Mouse (Mus musculus) ES-E14 (cell line): ENCODE data around the gene Map2k2. TPM values are rescaled to one million over a fixed set of nuclear protein-coding genes. Genes with fewer than 3 reads are reported as not detected.

Experiments
- DNase-seq: peaks from one replicate; pipeline ENCODE4 v3.0.0-alpha.2; 2013; ENCODE audit warnings: low read depth, low spot score
- H3K27ac ChIP-seq: 2 replicates; pipeline ENCODE4 v1.5.1; 2012; ENCODE audit warnings: low read depth, mild to moderate bottlenecking, low read length, moderate library complexity, mixed read lengths; ENCODE audit not compliant: poor library complexity, insufficient read depth, severe bottlenecking
- H3K36me3 ChIP-seq: 2 replicates; pipeline ENCODE4 v1.6.1; 2012; ENCODE audit warnings: mild to moderate bottlenecking, low read length, moderate library complexity, mixed read lengths; ENCODE audit not compliant: control insufficient read depth, poor library complexity, insufficient read depth, severe bottlenecking
- H3K4me1 ChIP-seq, 2 experiments: fragments of 150-350 bp in 1 of 2; sonication (generic) in 1 of 2; 2 replicates each; pipeline ENCODE4 v1.6.1; 2012; ENCODE audit warnings: low read length in 2 of 2, mild to moderate bottlenecking in 1 of 2, mixed read lengths in 1 of 2; ENCODE audit not compliant: control insufficient read depth in 2 of 2, insufficient read depth in 2 of 2, poor library complexity in 1 of 2
- H3K4me3 ChIP-seq, 2 experiments: fragments of 150-350 bp in 1 of 2; sonication (generic) in 1 of 2; 2 replicates each; pipeline ENCODE4 v1.5.1; 2012; ENCODE audit warnings: low read length in 2 of 2, low read depth in 1 of 2, mild to moderate bottlenecking in 1 of 2, mixed read lengths in 1 of 2; ENCODE audit not compliant: insufficient read depth in 1 of 2, poor library complexity in 1 of 2, severe bottlenecking in 1 of 2
- H3K9ac ChIP-seq: 2 replicates; pipeline ENCODE4 v1.6.1; 2012; ENCODE audit warnings: low read depth, mild to moderate bottlenecking, low read length, mixed read lengths; ENCODE audit not compliant: poor library complexity, insufficient read depth, severe bottlenecking
- H3K9me3 ChIP-seq: fragments of 150-350 bp; sonication (generic); 2 replicates; pipeline ENCODE4 v1.6.1; 2012; ENCODE audit warnings: low read depth, mild to moderate bottlenecking, low read length; ENCODE audit not compliant: control insufficient read depth, insufficient read depth
- CHD2 ChIP-seq: IDR thresholded peaks from 2 replicates; pipeline ENCODE4 v1.6.1; 2014; ENCODE audit warnings: mild to moderate bottlenecking, low read depth, low read length, inconsistent platforms
- HCFC1 ChIP-seq: IDR thresholded peaks from 2 replicates; pipeline ENCODE4 v1.6.1; 2012; ENCODE audit warnings: low read length, inconsistent platforms, borderline replicate concordance; ENCODE audit not compliant: insufficient read depth
- MAFK ChIP-seq: IDR thresholded peaks from 2 replicates; pipeline ENCODE4 v1.6.1; 2014; ENCODE audit warnings: mild to moderate bottlenecking, low read depth, low read length, inconsistent platforms; ENCODE audit not compliant: insufficient read depth
- ZC3H11A ChIP-seq: IDR thresholded peaks from 2 replicates; pipeline ENCODE4 v1.6.1; 2012; ENCODE audit warnings: low read depth, mild to moderate bottlenecking, inconsistent platforms, low read length, borderline replicate concordance
- ZNF384 ChIP-seq: IDR thresholded peaks from 2 replicates; pipeline ENCODE4 v1.6.1; 2012; ENCODE audit warnings: low read depth, low read length, inconsistent platforms
- in situ Hi-C, 2 experiments: fragments of 600-800 bp; cut with MboI; formaldehyde crosslinking; loops; one replicate each; pipeline ENCODE4 v1.15.1; 2025; ENCODE audit warnings: low sequenced_read_pairs in 2 of 2, inconsistent platforms in 1 of 2; ENCODE audit not compliant: unreplicated experiment in 2 of 2
- total RNA-seq: library from RNA; depleted of rRNA; stranded (reverse); fragments of 300-350 nt; gene quantifications from 2 replicates; pipeline ENCODE4 v1.2.3, GENCODE M21; 2012

The Map2k2 gene
- total RNA-seq, 1 experiment, result 115 TPM

DNA sequence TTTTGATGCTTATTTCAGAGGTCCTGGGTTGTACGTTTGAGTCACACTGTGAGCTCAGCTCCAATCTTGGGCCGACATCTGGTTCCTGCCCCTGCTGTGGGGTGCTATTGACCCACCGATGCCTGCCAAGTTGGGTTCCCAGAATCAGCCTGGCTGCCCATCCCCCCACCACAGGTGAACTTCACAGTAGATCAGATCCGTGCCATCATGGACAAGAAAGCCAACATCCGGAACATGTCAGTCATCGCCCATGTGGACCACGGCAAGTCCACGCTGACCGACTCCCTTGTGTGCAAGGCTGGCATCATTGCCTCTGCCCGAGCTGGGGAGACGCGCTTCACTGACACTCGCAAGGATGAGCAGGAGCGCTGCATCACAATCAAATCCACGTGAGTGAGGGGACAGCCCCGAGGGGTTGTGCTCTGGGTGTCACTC is 71.8 kb downstream of the Map2k2 start:
- Histone ChIP-seq H3K4me3 (peak overlapping the region; percentile 93 to 97), H3K4me1 (peaks cover 0 to 11% of the 10 kb centered on the region in 2 experiments; a peak in 2 of 4 replicates), H3K27ac (peak overlapping the region; percentile 69), H3K9ac (peak overlapping the region; percentile 99), H3K9me3 (no peaks in the 10 kb centered on the region), H3K36me3 (peaks cover 54% of the 10 kb centered on the region)
- DNase-seq, result no peak
- in situ Hi-C loops, result no loop called here
- TF ChIP-seq CHD2 (no peak), ZNF384 (no peak), ZC3H11A (no peak), MAFK (no peak), HCFC1 (no peak)

DNA sequence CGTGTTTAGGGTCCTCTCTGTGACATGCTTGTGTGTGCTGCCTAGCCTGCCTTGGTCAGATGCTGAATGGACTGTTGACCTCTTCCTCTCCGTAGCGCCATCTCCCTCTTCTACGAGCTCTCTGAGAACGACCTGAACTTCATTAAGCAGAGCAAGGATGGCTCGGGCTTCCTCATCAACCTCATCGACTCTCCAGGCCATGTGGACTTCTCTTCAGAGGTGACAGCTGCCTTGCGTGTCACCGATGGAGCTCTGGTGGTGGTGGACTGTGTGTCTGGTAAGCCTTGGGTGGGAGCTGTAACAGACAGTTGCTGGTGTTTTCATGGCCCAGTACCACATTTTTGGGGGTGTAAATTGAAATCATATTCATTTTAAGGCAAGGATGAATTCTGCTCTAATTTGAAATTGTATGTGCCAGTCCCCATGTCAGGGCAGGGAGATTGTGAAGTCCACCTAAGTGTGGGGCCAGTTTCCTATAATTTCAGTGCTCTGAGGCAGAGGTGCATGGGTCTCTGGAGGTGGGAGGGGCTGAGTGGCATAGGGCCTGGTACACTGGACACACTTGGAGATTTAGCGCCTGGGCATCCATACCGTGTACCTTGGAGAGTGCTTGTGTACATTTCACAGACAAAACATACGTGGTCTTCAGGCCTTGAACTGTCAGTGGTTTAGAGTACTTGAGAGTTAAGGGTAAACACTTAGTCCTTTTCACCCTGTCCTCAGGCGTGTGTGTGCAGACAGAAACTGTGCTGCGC is 72.4 kb downstream of the Map2k2 start:
- in situ Hi-C loops, result no loop called here
- Histone ChIP-seq H3K4me3 (peak overlapping the region; percentile 93 to 97), H3K9ac (peak overlapping the region; percentile 99), H3K4me1 (peaks cover 0 to 10% of the 10 kb centered on the region in 2 experiments; a peak in 2 of 4 replicates), H3K36me3 (peaks cover 54% of the 10 kb centered on the region), H3K9me3 (no peaks in the 10 kb centered on the region), H3K27ac (peak overlapping the region; percentile 69; the same call in 1 of the 2 replicates)
- DNase-seq, result no peak
- TF ChIP-seq ZC3H11A (no peak), ZNF384 (no peak), MAFK (no peak), CHD2 (no peak), HCFC1 (no peak)

DNA sequence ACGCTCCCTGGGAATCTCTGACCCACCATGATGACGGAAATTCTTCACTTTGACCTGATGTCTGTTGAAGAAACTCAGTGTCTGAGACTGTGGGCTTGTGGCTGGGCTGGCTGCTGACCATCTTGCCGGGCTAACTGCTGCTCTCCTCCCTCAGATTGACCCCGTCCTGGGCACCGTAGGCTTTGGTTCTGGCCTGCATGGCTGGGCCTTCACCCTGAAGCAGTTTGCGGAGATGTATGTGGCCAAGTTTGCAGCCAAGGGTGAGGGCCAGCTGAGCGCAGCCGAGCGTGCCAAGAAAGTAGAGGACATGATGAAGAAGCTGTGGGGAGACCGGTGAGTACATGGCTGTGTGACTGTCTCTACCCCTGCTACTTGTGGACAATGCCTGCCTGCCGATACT is 73.2 kb downstream of the Map2k2 start:
- Histone ChIP-seq H3K36me3 (peaks cover 54% of the 10 kb centered on the region), H3K27ac (no peak overlapping the region), H3K4me1 (peaks cover 0 to 13% of the 10 kb centered on the region in 2 experiments; a peak in 3 of 4 replicates), H3K9me3 (no peaks in the 10 kb centered on the region), H3K4me3 (peak overlapping the region; percentile 93 to 97; a peak in 3 of 4 replicates), H3K9ac (peak overlapping the region; percentile 99)
- in situ Hi-C loops, result no loop called here
- no peak for TF ChIP-seq MAFK
- TF ChIP-seq ZC3H11A, result no peak
- no peak for TF ChIP-seq CHD2
- TF ChIP-seq HCFC1, result no peak
- TF ChIP-seq ZNF384, result no peak
- no peak for DNase-seq

- Histone ChIP-seq H3K27ac (no peak overlapping the region; the same call in 1 of the 2 replicates), H3K36me3 (peaks cover 56% of the 10 kb centered on the region), H3K4me3 (peak overlapping the region; percentile 0 to 3; a peak in 1 of 4 replicates), H3K9ac (peak overlapping the region; percentile 26; the same call in 1 of the 2 replicates), H3K9me3 (no peaks in the 10 kb centered on the region), H3K4me1 (peaks cover 0 to 13% of the 10 kb centered on the region in 2 experiments; a peak in 3 of 4 replicates)
- no peak for DNase-seq
- TF ChIP-seq ZC3H11A, result no peak
- no peak for TF ChIP-seq HCFC1
- in situ Hi-C loops, result no loop called here
These were observed 74.0 kb downstream of the Map2k2 start for GRCm38 (mm10) chr10:81179451-81180342.
